Mouse (Mus musculus) neural tube, embryonic 11.5 days (tissue): ENCODE data around the gene Rtn4rl1. TPM values are rescaled to one million over a fixed set of nuclear protein-coding genes. Genes with fewer than 3 reads are reported as not detected.

Experiments
- ATAC-seq: fragments of 200-750 bp; cut with Nextera tagmentation; 2 replicates; pipeline ENCODE4 v1.8.0; 2017; ENCODE audit warnings: moderate number of reproducible peaks, mild to moderate bottlenecking, moderate TSS enrichment, moderate library complexity; ENCODE audit not compliant: insufficient read depth, low FRiP score, low TSS enrichment
- DNase-seq: peaks from one replicate; pipeline ENCODE4 v3.0.0-alpha.2; 2015; ENCODE audit warnings: low spot score
- H3K27ac ChIP-seq: fragments of 300-500 bp; sonication (generic); 2 replicates; pipeline ENCODE4 v1.5.1; 2014; ENCODE audit warnings: low read depth, mild to moderate bottlenecking, low read length
- H3K27me3 ChIP-seq: fragments of 300-500 bp; sonication (generic); 2 replicates; pipeline ENCODE4 v1.6.1; 2014; ENCODE audit warnings: mild to moderate bottlenecking, low read length, mixed read lengths; ENCODE audit not compliant: control insufficient read depth, insufficient read depth
- H3K36me3 ChIP-seq: fragments of 300-500 bp; sonication (generic); 2 replicates; pipeline ENCODE4 v1.6.1; 2014; ENCODE audit warnings: mild to moderate bottlenecking, low read length, moderate library complexity, mixed read lengths; ENCODE audit not compliant: control insufficient read depth, insufficient read depth
- H3K4me1 ChIP-seq: fragments of 300-500 bp; sonication (generic); 2 replicates; pipeline ENCODE4 v1.6.1; 2014; ENCODE audit warnings: low read length, mixed read lengths; ENCODE audit not compliant: control insufficient read depth, insufficient read depth
- H3K4me2 ChIP-seq: fragments of 300-500 bp; sonication (generic); 2 replicates; pipeline ENCODE4 v1.6.1; 2014; ENCODE audit warnings: low read depth, mild to moderate bottlenecking, moderate library complexity
- H3K4me3 ChIP-seq: fragments of 300-500 bp; sonication (generic); 2 replicates; pipeline ENCODE4 v1.5.1; 2014; ENCODE audit warnings: low read depth, low read length
- H3K9ac ChIP-seq: fragments of 300-500 bp; sonication (generic); 2 replicates; pipeline ENCODE4 v1.6.1; 2014; ENCODE audit warnings: mild to moderate bottlenecking, low read length
- H3K9me3 ChIP-seq: fragments of 300-500 bp; sonication (generic); 2 replicates; pipeline ENCODE4 v1.6.1; 2016; ENCODE audit warnings: low read length; ENCODE audit not compliant: control insufficient read depth
- WGBS: fragments of 180-500 bp; shearing (Covaris S2); extraction: QIAGEN DNeasy Blood & Tissue Kit; methylation state at CpG from one replicate; pipeline ENCODE4 v1.1.7; 2014; 5-methylcytosine and 5-hydroxymethylcytosine counted together
- polyA plus RNA-seq: library from polyadenylated mRNA; unstranded; fragments of >200 nt; fragmentation: Nextera tagmentation; extraction: Ambion mirVana; gene quantifications from 2 replicates; pipeline ENCODE4 v1.2.1, GENCODE M21; 2014

Rtn4rl1 gene
- polyA plus RNA-seq, 1 experiment from 2014 or later = 6.0 TPM

DNA sequence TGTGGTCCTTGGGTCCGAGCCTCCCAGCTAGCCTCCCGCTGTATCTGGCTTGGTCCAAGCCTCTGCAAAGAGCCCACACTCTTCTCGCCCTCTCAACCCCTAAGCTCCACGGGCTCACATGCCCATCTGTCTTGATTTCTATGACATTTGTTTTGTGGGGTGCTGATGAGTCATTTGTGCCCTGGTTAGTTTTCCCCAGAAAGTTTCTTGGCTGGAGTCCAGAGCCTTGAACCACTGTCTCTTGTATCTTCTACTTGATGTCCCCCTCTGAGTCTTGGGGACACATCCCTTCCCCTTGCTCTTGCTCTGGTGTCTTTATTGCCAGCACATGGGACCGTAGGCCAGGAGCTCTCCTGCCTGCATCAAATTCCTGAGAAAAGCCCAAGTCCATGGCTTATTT is 6.4 kb downstream of the Rtn4rl1 start:
- no peak overlapping the region for H3K4me2 ChIP-seq
- H3K27me3 ChIP-seq = peaks cover 24% of the 10 kb centered on the region
- H3K27ac ChIP-seq = no peak overlapping the region
- H3K36me3 ChIP-seq = no peaks in the 10 kb centered on the region
- ATAC-seq (no peak), DNase-seq (no peak)
- peaks cover 13% of the 10 kb centered on the region for H3K4me1 ChIP-seq
- 80% methylated on average over 5 of the region's 5 CpGs for WGBS
- H3K9me3 ChIP-seq = no peaks in the 10 kb centered on the region
- H3K4me3 ChIP-seq = no peak overlapping the region
- no peak overlapping the region for H3K9ac ChIP-seq

DNA sequence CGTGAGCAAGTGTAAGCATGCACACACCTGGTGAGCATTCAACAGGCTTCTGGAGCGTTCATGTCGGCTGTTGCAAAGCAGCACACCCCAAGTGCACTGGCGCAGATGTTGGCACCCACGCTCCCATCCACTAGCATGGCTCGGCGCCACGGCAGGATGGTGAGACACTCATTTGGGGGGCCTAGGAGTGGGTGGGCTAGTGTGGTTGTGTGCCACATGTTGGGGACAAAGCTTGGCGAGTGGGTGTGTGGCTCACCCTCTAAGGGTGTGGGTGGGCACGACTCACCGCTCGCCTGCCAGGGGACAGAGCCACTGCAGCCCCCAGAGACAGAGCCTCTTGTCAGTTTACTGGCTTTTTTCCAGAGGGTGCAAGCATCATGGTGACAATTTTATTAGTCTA is 7.4 kb downstream of the Rtn4rl1 start:
- Histone ChIP-seq H3K4me2 (no peak overlapping the region), H3K4me3 (no peak overlapping the region), H3K36me3 (no peaks in the 10 kb centered on the region), H3K9ac (no peak overlapping the region), H3K4me1 (peaks cover 8% of the 10 kb centered on the region; the same call in 1 of the 2 replicates), H3K9me3 (no peaks in the 10 kb centered on the region), H3K27me3 (peaks cover 14% of the 10 kb centered on the region), H3K27ac (no peak overlapping the region)
- ATAC-seq = no peak
- no peak for DNase-seq
- 93% methylated on average over 12 of the region's 12 CpGs for whole genome bisulfite sequencing

DNA sequence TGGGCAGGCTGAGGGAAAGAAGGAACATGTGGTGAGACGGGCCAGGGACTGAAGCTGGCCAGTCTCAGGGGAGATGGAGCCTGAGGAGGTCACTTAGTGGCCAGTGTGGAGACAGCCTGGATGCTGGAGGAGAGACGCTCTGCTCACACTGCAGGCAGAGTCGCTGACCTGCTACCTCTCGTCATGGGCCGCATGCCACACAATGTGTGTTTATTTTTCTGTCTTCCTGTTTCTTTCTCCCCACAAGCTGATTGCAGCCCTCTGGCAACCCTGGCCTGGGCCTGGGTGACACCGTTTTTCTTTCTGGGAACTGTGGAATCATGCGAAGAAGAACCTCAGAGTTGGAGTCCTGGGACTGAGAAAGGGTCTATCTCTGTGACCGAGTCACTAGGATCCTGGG is 8.1 kb downstream of the Rtn4rl1 start:
- Histone ChIP-seq H3K4me2 (no peak overlapping the region), H3K36me3 (no peaks in the 10 kb centered on the region), H3K4me3 (no peak overlapping the region), H3K4me1 (peaks cover 8% of the 10 kb centered on the region; the same call in 1 of the 2 replicates), H3K27ac (peak overlapping the region; percentile 46; the same call in 1 of the 2 replicates), H3K9ac (no peak overlapping the region), H3K9me3 (no peaks in the 10 kb centered on the region), H3K27me3 (peaks cover 7% of the 10 kb centered on the region)
- WGBS = 70% methylated on average over 8 of the region's 8 CpGs
- ATAC-seq = no peak; the same call in 1 of the 2 replicates
- no peak for DNase-seq

DNA sequence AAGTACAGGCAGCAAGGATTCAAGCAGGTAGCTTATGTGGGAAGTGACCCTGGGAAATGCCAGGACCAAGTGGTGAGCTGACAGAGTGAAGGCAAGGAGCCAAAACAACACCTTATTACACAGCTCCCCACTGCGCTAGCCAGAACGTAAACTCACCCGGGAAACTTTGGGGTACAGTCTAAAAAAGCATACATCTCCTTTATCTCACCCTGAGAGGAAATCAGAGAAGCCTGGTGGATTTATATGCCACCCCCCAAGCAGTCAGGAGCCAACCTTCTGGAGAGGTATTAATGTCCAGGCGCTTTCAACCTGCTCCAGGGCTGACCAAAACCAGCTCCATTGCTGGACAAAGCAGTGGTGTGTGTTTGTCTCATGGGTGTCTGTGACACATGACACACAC is 10.3 kb downstream of the Rtn4rl1 start:
- no peak overlapping the region for H3K4me3 ChIP-seq
- DNase-seq = no peak
- H3K27ac ChIP-seq = no peak overlapping the region
- no peaks in the 10 kb centered on the region for H3K36me3 ChIP-seq
- 79% methylated on average over 4 of the region's 4 CpGs for WGBS
- H3K9ac ChIP-seq = no peak overlapping the region
- no peak for ATAC-seq
- no peaks in the 10 kb centered on the region for H3K9me3 ChIP-seq
- no peaks in the 10 kb centered on the region for H3K27me3 ChIP-seq
- no peak overlapping the region for H3K4me2 ChIP-seq
- H3K4me1 ChIP-seq = peaks cover 8% of the 10 kb centered on the region; the same call in 1 of the 2 replicates

DNA sequence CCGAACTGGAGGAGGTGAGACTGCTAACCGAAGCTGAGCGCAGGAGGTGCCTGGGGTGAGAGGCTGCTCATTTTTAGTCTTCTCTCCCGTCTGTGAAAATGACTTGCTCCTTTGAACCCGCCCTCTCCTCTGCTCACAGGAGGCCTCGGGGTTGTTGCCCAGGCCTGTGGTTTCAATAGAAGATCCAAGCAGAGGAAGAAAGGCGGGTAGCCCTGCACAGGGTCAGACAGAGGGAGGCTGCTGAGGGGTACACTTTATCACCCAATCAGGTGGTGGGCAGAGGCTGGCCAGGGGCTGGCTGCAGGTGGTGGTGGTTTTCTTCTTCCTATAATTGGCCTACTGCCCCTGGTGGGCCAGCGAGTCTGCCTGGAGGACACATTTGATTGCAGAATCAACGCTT is 10.9 kb downstream of the Rtn4rl1 start:
- DNase-seq (no peak), ATAC-seq (no peak)
- H3K4me1 ChIP-seq = peaks cover 8% of the 10 kb centered on the region; the same call in 1 of the 2 replicates
- H3K4me2 ChIP-seq = no peak overlapping the region
- 50% methylated on average over 9 of the region's 9 CpGs for WGBS
- H3K4me3 ChIP-seq = no peak overlapping the region
- no peaks in the 10 kb centered on the region for H3K27me3 ChIP-seq
- no peaks in the 10 kb centered on the region for H3K36me3 ChIP-seq
- no peak overlapping the region for H3K27ac ChIP-seq
- H3K9me3 ChIP-seq = no peaks in the 10 kb centered on the region
- no peak overlapping the region for H3K9ac ChIP-seq

DNA sequence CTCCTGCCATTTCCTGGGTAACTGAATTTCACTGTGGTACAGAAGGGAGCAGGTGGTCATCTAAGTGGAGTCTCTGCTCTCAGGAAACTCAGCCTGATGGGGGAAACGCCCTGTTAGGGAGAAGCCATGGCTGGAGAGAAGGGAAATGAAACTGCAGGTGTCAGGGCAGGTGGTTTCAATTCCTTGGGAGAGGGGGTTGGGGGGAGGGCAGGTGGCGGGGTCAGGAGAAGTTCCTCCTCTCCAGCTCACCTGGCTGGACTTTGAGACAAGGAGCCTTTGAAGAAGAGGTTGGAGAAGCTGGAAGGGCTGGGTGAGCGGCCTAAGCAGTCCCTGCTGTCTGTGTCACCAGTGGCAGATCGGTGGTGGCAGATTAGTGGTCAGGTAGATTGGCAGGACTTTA is 12.8 kb downstream of the Rtn4rl1 start:
- DNase-seq (no peak), ATAC-seq (no peak)
- H3K27ac ChIP-seq = no peak overlapping the region
- peaks cover 6% of the 10 kb centered on the region; the same call in 1 of the 2 replicates for H3K4me1 ChIP-seq
- no peaks in the 10 kb centered on the region for H3K27me3 ChIP-seq
- H3K9ac ChIP-seq = no peak overlapping the region
- H3K9me3 ChIP-seq = no peaks in the 10 kb centered on the region
- no peak overlapping the region for H3K4me2 ChIP-seq
- H3K4me3 ChIP-seq = no peak overlapping the region
- WGBS = 74% methylated on average over 4 of the region's 4 CpGs
- no peaks in the 10 kb centered on the region for H3K36me3 ChIP-seq

DNA sequence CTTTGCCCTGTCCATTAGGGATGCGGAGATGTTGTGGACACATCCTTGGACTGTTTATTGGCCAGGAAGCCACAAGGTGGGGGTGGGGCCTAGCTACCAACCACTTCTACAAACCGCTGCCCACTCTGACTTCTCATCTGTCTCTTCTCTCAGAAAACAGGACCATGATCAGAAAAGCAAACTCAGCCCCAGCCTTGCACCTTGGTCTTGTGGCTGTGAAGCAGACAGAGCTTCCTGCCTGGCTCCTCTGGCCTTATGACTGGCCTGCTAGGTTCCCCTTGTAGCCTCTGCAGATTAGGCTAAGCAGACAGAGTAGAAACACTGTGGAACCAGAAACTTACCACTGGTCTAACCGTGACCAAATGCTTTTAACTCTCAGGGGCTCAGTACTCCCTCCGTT is 15.8 kb downstream of the Rtn4rl1 start:
- no peaks in the 10 kb centered on the region for H3K27me3 ChIP-seq
- no peak overlapping the region for H3K4me3 ChIP-seq
- DNase-seq (no peak), ATAC-seq (no peak)
- H3K4me2 ChIP-seq = no peak overlapping the region
- 57% methylated on average over 4 of the region's 4 CpGs for WGBS
- no peaks in the 10 kb centered on the region for H3K9me3 ChIP-seq
- H3K36me3 ChIP-seq = no peaks in the 10 kb centered on the region
- no peak overlapping the region for H3K9ac ChIP-seq
- no peak overlapping the region for H3K27ac ChIP-seq
- peaks cover 7% of the 10 kb centered on the region for H3K4me1 ChIP-seq

DNA sequence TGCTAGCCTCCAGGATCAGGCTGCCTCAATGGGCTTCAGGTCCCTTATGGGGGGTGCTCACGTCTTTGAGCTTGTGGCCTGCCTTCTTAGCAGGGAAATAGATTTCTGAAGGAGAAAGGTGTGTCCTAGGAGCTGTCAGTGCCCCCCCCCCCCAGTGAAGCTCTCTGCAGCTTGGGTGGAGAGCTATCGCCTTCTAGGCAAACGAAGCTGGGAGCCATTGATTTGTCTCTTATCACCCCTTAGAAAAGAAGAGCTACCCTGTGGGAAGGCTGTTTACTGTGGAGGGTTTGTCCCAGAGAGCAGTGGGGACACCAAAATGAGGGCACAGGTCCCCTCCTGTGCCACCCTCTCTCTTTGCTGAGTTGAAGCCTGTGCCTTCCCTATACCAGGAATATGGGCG is 16.5 kb downstream of the Rtn4rl1 start:
- Histone ChIP-seq H3K36me3 (no peaks in the 10 kb centered on the region), H3K4me1 (peaks cover 7% of the 10 kb centered on the region), H3K4me3 (no peak overlapping the region), H3K27me3 (no peaks in the 10 kb centered on the region), H3K9ac (no peak overlapping the region), H3K9me3 (no peaks in the 10 kb centered on the region), H3K4me2 (no peak overlapping the region), H3K27ac (no peak overlapping the region)
- DNase-seq = no peak
- no peak for ATAC-seq
- WGBS = 60% methylated on average over 4 of the region's 4 CpGs

DNA sequence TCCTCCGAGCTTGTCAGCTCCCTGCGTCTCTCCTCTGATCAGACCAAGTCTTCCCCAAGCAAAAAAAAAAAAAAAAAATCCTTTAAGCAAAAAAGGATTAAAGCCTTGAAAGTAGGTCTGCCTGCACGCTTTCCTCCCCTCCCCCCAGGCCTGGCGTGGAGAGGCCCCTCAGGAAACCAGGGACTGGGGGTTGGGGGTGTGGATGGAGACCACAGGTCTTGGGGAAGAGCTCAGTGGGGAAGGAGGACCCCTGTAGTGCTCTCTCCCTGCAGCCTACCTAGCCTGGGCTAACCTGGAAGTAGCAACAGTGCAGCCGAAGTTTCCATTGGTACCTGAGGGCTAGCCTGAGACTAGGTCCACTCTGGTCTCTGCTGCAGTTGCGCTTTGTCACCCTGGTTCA is 17.2 kb downstream of the Rtn4rl1 start:
- WGBS = 62% methylated on average over 6 of the region's 6 CpGs
- Histone ChIP-seq H3K4me3 (no peak overlapping the region), H3K4me1 (peaks cover 7% of the 10 kb centered on the region), H3K36me3 (no peaks in the 10 kb centered on the region), H3K27ac (no peak overlapping the region), H3K9me3 (no peaks in the 10 kb centered on the region), H3K27me3 (no peaks in the 10 kb centered on the region), H3K9ac (no peak overlapping the region; the same call in 1 of the 2 replicates), H3K4me2 (no peak overlapping the region)
- no peak for DNase-seq
- ATAC-seq = no peak
